Mouse (Mus musculus) thymus, adult 2 months (tissue): ENCODE results near the gene Zfp992. TPM values are rescaled to one million over a fixed set of nuclear protein-coding genes. Genes with fewer than 3 reads are reported as not detected.
"Not testable (repeated sequence)": the region's sequence is repeated elsewhere in the genome, so short reads cannot be mapped to it uniquely, and the experiment has no call there.

Experiments
- DNase-seq: peaks from one replicate; pipeline ENCODE4 v3.0.0; 2021
- H3K27ac ChIP-seq: fragments of 200-500 bp; 2 replicates; pipeline ENCODE4 v1.5.1; 2012; ENCODE audit warnings: low read length, control low read depth; ENCODE audit not compliant: control insufficient read depth, insufficient read depth
- H3K27me3 ChIP-seq: fragments of 200-500 bp; 2 replicates; pipeline ENCODE4 v1.6.1; 2012; ENCODE audit warnings: mild to moderate bottlenecking, low read length, moderate library complexity, mixed read lengths; ENCODE audit not compliant: control insufficient read depth, insufficient read depth
- H3K36me3 ChIP-seq: fragments of 200-500 bp; 2 replicates; pipeline ENCODE4 v1.6.1; 2012; ENCODE audit warnings: mild to moderate bottlenecking, low read length, moderate library complexity; ENCODE audit not compliant: control insufficient read depth, insufficient read depth
- H3K4me1 ChIP-seq: fragments of 200-500 bp; replicated peaks from 2 replicates; pipeline ENCODE4 v1.6.1; 2012; ENCODE audit warnings: low read length; ENCODE audit not compliant: control insufficient read depth, insufficient read depth
- H3K4me3 ChIP-seq: fragments of 200-500 bp; 2 replicates; pipeline ENCODE4 v1.5.1; 2012; ENCODE audit warnings: mild to moderate bottlenecking, low read length, control low read depth, moderate library complexity; ENCODE audit not compliant: control insufficient read depth, insufficient read depth
- CTCF ChIP-seq: fragments of 200-500 bp; IDR thresholded peaks from 2 replicates; pipeline ENCODE4 v1.5.1; 2012; ENCODE audit warnings: mild to moderate bottlenecking, control low read depth, low read length, moderate library complexity, borderline replicate concordance; ENCODE audit not compliant: control insufficient read depth, poor library complexity, insufficient read depth; ENCODE audit errors: extremely low read depth
- POLR2A ChIP-seq: fragments of 200-500 bp; IDR thresholded peaks from 2 replicates; pipeline ENCODE4 v1.6.1; 2012; ENCODE audit warnings: mild to moderate bottlenecking, low read length, control low read depth, moderate library complexity; ENCODE audit not compliant: control insufficient read depth, poor library complexity, insufficient read depth; ENCODE audit errors: extremely low read depth
- WGBS: fragments of 180-500 bp; shearing (Covaris S2); methylation state at CpG from one replicate; pipeline ENCODE4 v1.1.7; 2018; 5-methylcytosine and 5-hydroxymethylcytosine counted together
- polyA plus RNA-seq: library from polyadenylated mRNA; depleted of rRNA; stranded (reverse); fragments of >200 nt; gene quantifications from 2 replicates; pipeline ENCODE4 v1.2.3, GENCODE M21; 2012

The Zfp992 gene
- polyA plus RNA-seq, 1 experiment = 0.81 TPM

- not testable (repeated sequence) for H3K4me1 ChIP-seq, H3K36me3 ChIP-seq, H3K27me3 ChIP-seq, H3K27ac ChIP-seq, H3K4me3 ChIP-seq, DNase-seq
- WGBS = 92% methylated on average over 1 of the region's 1 CpGs
Observed at GRCm38 (mm10) chr4:146491993-146492392, 43.2 kb downstream of the Zfp992 start.

- Histone ChIP-seq H3K36me3 (no peaks in the 10 kb centered on the region), H3K4me1 (no peaks in the 10 kb centered on the region), H3K27ac (no peak overlapping the region), H3K4me3 (no peak overlapping the region), H3K27me3 (no peaks in the 10 kb centered on the region)
- DNase-seq = no peak
- no peak for TF ChIP-seq CTCF
- TF ChIP-seq POLR2A = no peak
Observed at GRCm38 (mm10) chr4:146492439-146492838, 43.6 kb downstream of the Zfp992 start.

GRCm38 (mm10) chr4:146492851-146493250, 44.0 kb downstream of the Zfp992 start:
- Histone ChIP-seq H3K4me3 (no peak overlapping the region), H3K36me3 (no peaks in the 10 kb centered on the region), H3K4me1 (no peaks in the 10 kb centered on the region), H3K27ac (no peak overlapping the region), H3K27me3 (no peaks in the 10 kb centered on the region)
- no peak for DNase-seq
- 48% methylated on average over 1 of the region's 1 CpGs for WGBS
- TF ChIP-seq POLR2A (no peak), CTCF (no peak)

- H3K4me3 ChIP-seq, DNase-seq, H3K27ac ChIP-seq, H3K36me3 ChIP-seq, H3K27me3 ChIP-seq, H3K4me1 ChIP-seq: not testable (repeated sequence)
- 92% methylated on average over 6 of the region's 6 CpGs for WGBS
Observed at GRCm38 (mm10) chr4:146493319-146493907, 44.6 kb downstream of the Zfp992 start.

GRCm38 (mm10) chr4:146494980-146495379, 46.2 kb downstream of the Zfp992 start:
- WGBS = 72% methylated on average over 4 of the region's 4 CpGs

GRCm38 (mm10) chr4:146497695-146498275, 49.0 kb downstream of the Zfp992 start:
- H3K4me1 ChIP-seq, H3K27ac ChIP-seq, DNase-seq, H3K36me3 ChIP-seq, H3K27me3 ChIP-seq, H3K4me3 ChIP-seq: not testable (repeated sequence)
- 84% methylated on average over 9 of the region's 9 CpGs for WGBS

More at GRCm38 (mm10) chr4:146494980-146495379, 46.2 kb downstream of the Zfp992 start:
- Histone ChIP-seq H3K27ac (no peak overlapping the region), H3K36me3 (no peaks in the 10 kb centered on the region), H3K4me1 (no peaks in the 10 kb centered on the region), H3K27me3 (no peaks in the 10 kb centered on the region), H3K4me3 (no peak overlapping the region)
- no peak for DNase-seq
- no peak for TF ChIP-seq CTCF
- TF ChIP-seq POLR2A = no peak

- H3K27me3 ChIP-seq, H3K27ac ChIP-seq, DNase-seq, H3K4me1 ChIP-seq, H3K36me3 ChIP-seq, H3K4me3 ChIP-seq: not testable (repeated sequence)
- WGBS = 90% methylated on average over 4 of the region's 4 CpGs
Observed at GRCm38 (mm10) chr4:146501727-146502126, 52.9 kb downstream of the Zfp992 start, which contains the start of gene Zfp981. Zfp981 (plus strand) TSS chr4:146502027.

GRCm38 (mm10) chr4:146509029-146509428, 60.2 kb downstream of the Zfp992 start:
- not testable (repeated sequence) for H3K27ac ChIP-seq, DNase-seq, H3K4me1 ChIP-seq, H3K4me3 ChIP-seq, H3K36me3 ChIP-seq, H3K27me3 ChIP-seq
- WGBS = 97% methylated on average over 22 of the region's 24 CpGs

- not testable (repeated sequence) for DNase-seq, H3K4me3 ChIP-seq, H3K36me3 ChIP-seq, H3K27me3 ChIP-seq, H3K27ac ChIP-seq, H3K4me1 ChIP-seq
Observed at GRCm38 (mm10) chr4:146511871-146512270, 63.0 kb downstream of the Zfp992 start.
